Mouse (Mus musculus) MEL (cell line): ENCODE results near the gene Tmem132c. TPM values are rescaled to one million over a fixed set of nuclear protein-coding genes. Genes with fewer than 3 reads are reported as not detected.

Experiments
- DNase-seq: peaks from one replicate; pipeline ENCODE4 v3.0.0; 2011; ENCODE audit warnings: low read depth, low spot score
- H3K27ac ChIP-seq: 2 replicates; pipeline ENCODE4 v1.5.1; 2012; ENCODE audit warnings: low read depth, mild to moderate bottlenecking, control low read depth, low read length, moderate library complexity; ENCODE audit not compliant: control insufficient read depth
- H3K27me3 ChIP-seq, 2 experiments: fragments of 150-350 bp in 1 of 2; sonication (generic) in 1 of 2; 2 replicates each; pipeline ENCODE4 v1.6.1; 2012; ENCODE audit warnings: low read length in 2 of 2, mild to moderate bottlenecking in 2 of 2, improper control_type of control experiment in 1 of 2, moderate library complexity in 1 of 2; ENCODE audit not compliant: insufficient read depth in 2 of 2, control insufficient read depth in 1 of 2
- H3K36me3 ChIP-seq, 2 experiments: 2 replicates each; pipeline ENCODE4 v1.6.1; 2012 to 2014; ENCODE audit warnings: low read length in 2 of 2, improper control_type of control experiment in 1 of 2, inconsistent platforms in 1 of 2, mild to moderate bottlenecking in 1 of 2; ENCODE audit not compliant: insufficient read depth in 2 of 2, control insufficient read depth in 1 of 2
- H3K4me1 ChIP-seq, 2 experiments: fragments of 150-350 bp in 1 of 2; sonication (generic) in 1 of 2; 2 replicates each; pipeline ENCODE4 v1.6.1; 2012; ENCODE audit warnings: low read length in 2 of 2, improper control_type of control experiment in 1 of 2, mild to moderate bottlenecking in 1 of 2; ENCODE audit not compliant: insufficient read depth in 2 of 2, control insufficient read depth in 1 of 2
- H3K4me3 ChIP-seq, 2 experiments: fragments of 150-350 bp in 1 of 2; sonication (generic) in 1 of 2; 2 replicates each; pipeline ENCODE4 v1.5.1; 2012; ENCODE audit warnings: low read depth in 2 of 2, low read length in 2 of 2, mild to moderate bottlenecking in 2 of 2, moderate library complexity in 2 of 2, control low read depth in 1 of 2, improper control_type of control experiment in 1 of 2; ENCODE audit not compliant: control insufficient read depth in 1 of 2, insufficient read depth in 1 of 2
- H3K79me2 ChIP-seq: 2 replicates; pipeline ENCODE4 v1.6.1; 2012; ENCODE audit warnings: mild to moderate bottlenecking, low read length, moderate library complexity; ENCODE audit not compliant: control insufficient read depth, poor library complexity, insufficient read depth
- H3K9ac ChIP-seq: 2 replicates; pipeline ENCODE4 v1.6.1; 2012; ENCODE audit warnings: low read depth, mild to moderate bottlenecking, control low read depth, low read length, moderate library complexity; ENCODE audit not compliant: control insufficient read depth, poor library complexity, severe bottlenecking
- H3K9me3 ChIP-seq: fragments of 150-350 bp; sonication (generic); replicated peaks from 2 replicates; pipeline ENCODE4 v1.6.1; 2012; ENCODE audit warnings: mild to moderate bottlenecking, low read length, improper control_type of control experiment, moderate library complexity; ENCODE audit not compliant: insufficient read depth
- BHLHE40 ChIP-seq: IDR thresholded peaks from 2 replicates; pipeline ENCODE4 v1.6.1; 2012; ENCODE audit warnings: low read depth, mild to moderate bottlenecking, inconsistent platforms, low read length, improper control_type of control experiment, borderline replicate concordance
- CHD1 ChIP-seq: IDR thresholded peaks from 2 replicates; pipeline ENCODE4 v1.6.1; 2012; ENCODE audit warnings: low read depth, mild to moderate bottlenecking, inconsistent platforms, low read length, improper control_type of control experiment
- CTCF ChIP-seq, 3 experiments: IDR thresholded peaks in 2 of 3; conservative IDR thresholded peaks in 1 of 3; 2 replicates each; pipeline ENCODE4 v1.5.1; 2011 to 2012; ENCODE audit warnings: low read length in 3 of 3, low read depth in 2 of 3, mild to moderate bottlenecking in 2 of 3, improper control_type of control experiment in 1 of 3, inconsistent platforms in 1 of 3, mixed read lengths in 1 of 3, moderate library complexity in 1 of 3; ENCODE audit not compliant: control insufficient read depth in 1 of 3, insufficient read depth in 1 of 3, poor library complexity in 1 of 3, severe bottlenecking in 1 of 3
- ELF1 ChIP-seq: IDR thresholded peaks from 2 replicates; pipeline ENCODE4 v1.6.1; 2014; ENCODE audit warnings: low read depth, mild to moderate bottlenecking, inconsistent platforms, low read length, improper control_type of control experiment, moderate library complexity
- EP300 ChIP-seq, 2 experiments: IDR thresholded peaks; 2 replicates each; pipeline ENCODE4 v1.6.1; 2011; ENCODE audit warnings: improper control_type of control experiment in 2 of 2, low read length in 2 of 2, low read depth in 1 of 2, mild to moderate bottlenecking in 1 of 2
- ETS1 ChIP-seq: IDR thresholded peaks from 2 replicates; pipeline ENCODE4 v1.6.1; 2012; ENCODE audit warnings: low read depth, mild to moderate bottlenecking, inconsistent platforms, low read length, improper control_type of control experiment, moderate library complexity
- GABPA ChIP-seq: IDR thresholded peaks from 2 replicates; pipeline ENCODE4 v1.6.1; 2012; ENCODE audit warnings: low read depth, mild to moderate bottlenecking, inconsistent platforms, low read length, improper control_type of control experiment, moderate library complexity
- GATA1 ChIP-seq: IDR thresholded peaks from 2 replicates; pipeline ENCODE4 v1.6.1; 2011; ENCODE audit warnings: low read depth, low read length, improper control_type of control experiment
- HCFC1 ChIP-seq: IDR thresholded peaks from 2 replicates; pipeline ENCODE4 v1.6.1; 2012; ENCODE audit warnings: low read depth, mild to moderate bottlenecking, inconsistent platforms, low read length, improper control_type of control experiment, moderate library complexity
- KAT2A ChIP-seq: conservative IDR thresholded peaks from 2 replicates; pipeline ENCODE4 v1.6.1; 2012; ENCODE audit warnings: low read depth, low read length, improper control_type of control experiment, inconsistent platforms
- MAX ChIP-seq: IDR thresholded peaks from 2 replicates; pipeline ENCODE4 v1.6.1; 2011; ENCODE audit warnings: low read length, improper control_type of control experiment
- MEF2A ChIP-seq: IDR thresholded peaks from 2 replicates; pipeline ENCODE4 v1.6.1; 2014; ENCODE audit warnings: low read depth, mild to moderate bottlenecking, inconsistent platforms, low read length, improper control_type of control experiment; ENCODE audit not compliant: poor library complexity, insufficient replicate concordance, severe bottlenecking; ENCODE audit errors: extremely low read depth
- MXI1 ChIP-seq: IDR thresholded peaks from 2 replicates; pipeline ENCODE4 v1.6.1; 2011; ENCODE audit warnings: mild to moderate bottlenecking, low read depth, low read length, improper control_type of control experiment
- MYB ChIP-seq: IDR thresholded peaks from 2 replicates; pipeline ENCODE4 v1.6.1; 2011; ENCODE audit warnings: mild to moderate bottlenecking, low read depth, low read length, improper control_type of control experiment
- NELFE ChIP-seq: IDR thresholded peaks from 2 replicates; pipeline ENCODE4 v1.6.1; 2011; ENCODE audit warnings: low read depth, low read length, improper control_type of control experiment
- POLR2A ChIP-seq, 2 experiments: IDR thresholded peaks; 2 replicates each; pipeline ENCODE4 v1.6.1; 2011 to 2012; ENCODE audit warnings: low read length in 2 of 2, mild to moderate bottlenecking in 2 of 2, control low read depth in 1 of 2, improper control_type of control experiment in 1 of 2, low read depth in 1 of 2, moderate library complexity in 1 of 2; ENCODE audit not compliant: control insufficient read depth in 1 of 2, insufficient read depth in 1 of 2, poor library complexity in 1 of 2
- POLR2AphosphoS5 ChIP-seq: IDR thresholded peaks from 2 replicates; pipeline ENCODE4 v1.6.1; 2012; ENCODE audit warnings: low read depth, borderline replicate concordance, mild to moderate bottlenecking, inconsistent platforms, low read length, moderate library complexity, mixed read lengths
- RAD21 ChIP-seq: IDR thresholded peaks from 2 replicates; pipeline ENCODE4 v1.6.1; 2011; ENCODE audit warnings: mild to moderate bottlenecking, low read depth, low read length, improper control_type of control experiment
- TBP ChIP-seq: IDR thresholded peaks from 2 replicates; pipeline ENCODE4 v1.8.0; 2011; ENCODE audit warnings: low read depth, low read length, improper control_type of control experiment
- USF1 ChIP-seq: IDR thresholded peaks from 2 replicates; pipeline ENCODE4 v1.6.1; 2014; ENCODE audit warnings: low read depth, mild to moderate bottlenecking, inconsistent platforms, low read length, improper control_type of control experiment, moderate library complexity
- ZMIZ1 ChIP-seq: IDR thresholded peaks from 2 replicates; pipeline ENCODE4 v1.6.1; 2012; ENCODE audit warnings: low read depth, mild to moderate bottlenecking, inconsistent platforms, low read length, improper control_type of control experiment, moderate library complexity
- ZNF384 ChIP-seq: IDR thresholded peaks from 2 replicates; pipeline ENCODE4 v1.6.1; 2012; ENCODE audit warnings: low read depth, mild to moderate bottlenecking, inconsistent platforms, low read length, improper control_type of control experiment
- polyA plus RNA-seq, 2 experiments: library from polyadenylated mRNA; stranded (reverse) in 1 of 2; unstranded in 1 of 2; fragments of >175 nt in 1 of 2; fragments of >200 nt in 1 of 2; gene quantifications; 2 replicates each; pipeline versions ENCODE4 v1.2.1 to v1.2.4; 2012; ENCODE audit warnings: low replicate concordance in 2 of 2, low read depth in 1 of 2; ENCODE audit not compliant: insufficient read length in 2 of 2, insufficient read depth in 1 of 2, missing spikeins in 1 of 2
- total RNA-seq: library from RNA; depleted of rRNA; stranded (reverse); fragments of 300-350 nt; gene quantifications from 2 replicates; pipeline ENCODE4 v1.2.3, GENCODE M21; 2012

Tmem132c gene
- total and polyA plus RNA-seq, 3 experiments: not detected

- Histone ChIP-seq H3K4me3 (peak overlapping the region in 1 of 2 experiments; percentile 26; a peak in 1 of 4 replicates), H3K36me3 (peaks cover 6 to 24% of the 10 kb centered on the region in 2 experiments), H3K27me3 (no peaks in the 10 kb centered on the region), H3K27ac (peak overlapping the region; percentile 33), H3K79me2 (peaks cover 67% of the 10 kb centered on the region), H3K4me1 (peaks cover 7 to 30% of the 10 kb centered on the region in 2 experiments), H3K9ac (no peak overlapping the region), H3K9me3 (no peaks in the 10 kb centered on the region)
- no peak for TF ChIP-seq KAT2A
- no peak for TF ChIP-seq BHLHE40
- no peak for TF ChIP-seq POLR2AphosphoS5
- TF ChIP-seq MAX: no peak
- no peak for TF ChIP-seq ELF1
- TF ChIP-seq USF1: peak; percentile 50
- peak; percentile 41 for DNase-seq
Observed at GRCm38 (mm10) chr5:127610787-127611509, 369.3 kb downstream of the Tmem132c start.

GRCm38 (mm10) chr5:127611881-127612280 is 370.3 kb downstream of the Tmem132c start:
- DNase-seq: no peak
- TF ChIP-seq EP300 (IDR thresholded peaks at IDR 0.05; ENCODE audit: low read depth in 1 of 2, low read length in 2 of 2) (no peak), KAT2A (no peak), NELFE (no peak), MXI1 (no peak), POLR2A (IDR thresholded peaks at IDR 0.05; ENCODE audit: control insufficient read depth in 1 of 2, insufficient read depth in 1 of 2, low read depth in 1 of 2, low read length in 2 of 2, poor library complexity in 1 of 2) (no peak), ZMIZ1 (no peak), CHD1 (no peak), ZNF384 (no peak)
- Histone ChIP-seq H3K9ac (no peak overlapping the region), H3K4me1 (peaks cover 7 to 34% of the 10 kb centered on the region in 2 experiments), H3K79me2 (peaks cover 77% of the 10 kb centered on the region), H3K27ac (no peak overlapping the region), H3K36me3 (peaks cover 2 to 24% of the 10 kb centered on the region in 2 experiments), H3K27me3 (no peaks in the 10 kb centered on the region), H3K9me3 (no peaks in the 10 kb centered on the region), H3K4me3 (no peak overlapping the region)

- H3K4me3 ChIP-seq: no peak overlapping the region
- H3K27ac ChIP-seq: no peak overlapping the region
- H3K36me3 ChIP-seq: peaks cover 2 to 24% of the 10 kb centered on the region in 2 experiments
- H3K4me1 ChIP-seq: peaks cover 7 to 34% of the 10 kb centered on the region in 2 experiments
- H3K79me2 ChIP-seq: peaks cover 80% of the 10 kb centered on the region
- H3K27me3 ChIP-seq: no peaks in the 10 kb centered on the region
- H3K9ac ChIP-seq: no peak overlapping the region
- DNase-seq: no peak
- no peaks in the 10 kb centered on the region for H3K9me3 ChIP-seq
- TF ChIP-seq EP300 (IDR thresholded peaks at IDR 0.05; ENCODE audit: low read depth in 1 of 2, low read length in 2 of 2) (no peak), TBP (no peak), GATA1 (no peak), ZMIZ1 (no peak), KAT2A (no peak), ZNF384 (no peak), GABPA (no peak), MEF2A (no peak), MXI1 (no peak), ETS1 (no peak), MYB (no peak), USF1 (no peak), BHLHE40 (no peak), HCFC1 (no peak), RAD21 (no peak), CTCF (IDR thresholded peaks at IDR 0.05 in 2 of 3, conservative IDR thresholded peaks at IDR 0.05 in 1 of 3; ENCODE audit: control insufficient read depth in 1 of 3, insufficient read depth in 1 of 3, low read depth in 2 of 3, low read length in 3 of 3, poor library complexity in 1 of 3, severe bottlenecking in 1 of 3) (no peak)
- TF ChIP-seq, all 39 proteins: peak for 0
Observed at GRCm38 (mm10) chr5:127612397-127612796, 370.8 kb downstream of the Tmem132c start.
